Mouse (Mus musculus) thymus, postnatal 0 days (tissue): ENCODE results near the gene Aldoc. TPM values are rescaled to one million over a fixed set of nuclear protein-coding genes. Genes with fewer than 3 reads are reported as not detected.
"Not testable (repeated sequence)": the region's sequence is repeated elsewhere in the genome, so short reads cannot be mapped to it uniquely, and the experiment has no call there.

ENCODE experiments used
- DNase-seq: peaks from one replicate; pipeline ENCODE4 v3.0.0-alpha.2; 2015; ENCODE audit warnings: low spot score
- polyA plus RNA-seq: library from polyadenylated mRNA; unstranded; fragments of >200 nt; fragmentation: Nextera tagmentation; extraction: Ambion mirVana; gene quantifications from 2 replicates; pipeline ENCODE4 v1.2.1, GENCODE M21; 2015

Aldoc gene
- polyA plus RNA-seq: 2.3 TPM in 2 replicates

GRCm38 (mm10) chr11:78322860-78323259, at the start of gene Aldoc:
Aldoc (plus strand) TSS chr11:78322968.
- peak; percentile 72 for DNase-seq

GRCm38 (mm10) chr11:78275596-78275995, 47.2 kb upstream of the Aldoc start:
- no peak for DNase-seq

- DNase-seq: not testable (repeated sequence)
Observed at GRCm38 (mm10) chr11:78276169-78276568, 46.6 kb upstream of the Aldoc start.

GRCm38 (mm10) chr11:78278853-78279252, 43.9 kb upstream of the Aldoc start:
- DNase-seq: no peak

GRCm38 (mm10) chr11:78279586-78279985, 43.2 kb upstream of the Aldoc start:
- no peak for DNase-seq

- no peak for DNase-seq
Observed at GRCm38 (mm10) chr11:78289146-78289763, 33.5 kb upstream of the Aldoc start.

- no peak for DNase-seq
Observed at GRCm38 (mm10) chr11:78290654-78291053, 32.1 kb upstream of the Aldoc start, which contains the start of gene BC030499. BC030499 (plus strand) TSS chr11:78290841.

GRCm38 (mm10) chr11:78294585-78294984, 28.2 kb upstream of the Aldoc start:
- DNase-seq: no peak

- DNase-seq: no peak
Observed at GRCm38 (mm10) chr11:78300917-78301316, 21.9 kb upstream of the Aldoc start.

- DNase-seq: peak; percentile 93
Observed at GRCm38 (mm10) chr11:78301357-78302084, 21.2 kb upstream of the Aldoc start, which contains the start of gene Spag5. Spag5 (plus strand) TSS chr11:78301529.

- no peak for DNase-seq
Observed at GRCm38 (mm10) chr11:78305272-78305671, 17.5 kb upstream of the Aldoc start.

GRCm38 (mm10) chr11:78310861-78311511, 11.8 kb upstream of the Aldoc start:
- DNase-seq: no peak

GRCm38 (mm10) chr11:78313662-78314061, 9.1 kb upstream of the Aldoc start:
- DNase-seq: no peak

GRCm38 (mm10) chr11:78318411-78318810, 4.4 kb upstream of the Aldoc start:
- DNase-seq: no peak

- no peak for DNase-seq
Observed at GRCm38 (mm10) chr11:78322076-78322831, 514 bp upstream of the Aldoc start.

GRCm38 (mm10) chr11:78324000-78324785, 1.4 kb downstream of the Aldoc start:
- DNase-seq: no peak

- no peak for DNase-seq
Observed at GRCm38 (mm10) chr11:78324965-78325364, 2.2 kb downstream of the Aldoc start.

- DNase-seq: no peak
Observed at GRCm38 (mm10) chr11:78327215-78327614, 4.4 kb downstream of the Aldoc start.

- peak; percentile 92 for DNase-seq
Observed at GRCm38 (mm10) chr11:78327634-78328511, 5.1 kb downstream of the Aldoc start, which contains the start of gene Pigs. Pigs (plus strand) TSS chr11:78328415.
